Mouse (Mus musculus) activated CD4-positive, CD25-positive, alpha-beta regulatory T cell, adult 4 months (primary cell): ENCODE data around the gene Sprr2e. TPM values are rescaled to one million over a fixed set of nuclear protein-coding genes. Genes with fewer than 3 reads are reported as not detected.

Experiments
- ATAC-seq: one replicate; pipeline ENCODE4 v1.8.0; 2017
- polyA plus RNA-seq, 2 experiments: library from polyadenylated mRNA; unstranded; fragments of 100-300 nt; shearing (Covaris generic); gene quantifications; one replicate each; pipeline ENCODE4 v1.2.1; 2017

Sprr2e gene
- not detected for polyA plus RNA-seq

DNA sequence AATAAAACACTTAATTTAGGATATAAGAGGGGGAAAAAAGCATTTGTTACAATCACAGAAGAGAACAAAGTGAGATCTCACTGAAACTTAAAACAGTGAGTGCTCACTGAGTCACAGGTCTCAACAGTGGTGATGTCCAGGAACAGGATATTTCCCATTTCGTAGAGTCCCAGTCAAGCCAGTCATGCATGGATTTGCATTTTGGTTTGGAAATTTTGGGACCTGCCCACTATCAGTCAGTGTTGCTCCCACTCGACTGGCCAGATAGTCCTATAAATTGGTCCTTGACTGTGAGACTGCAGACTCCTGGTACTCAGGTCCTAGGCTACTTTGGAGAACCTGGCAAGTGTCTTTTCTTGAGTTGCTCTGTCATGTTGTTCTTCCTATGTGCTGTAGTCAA is at the start of gene Sprr2e:
TSS of gene Sprr2e (plus strand) at position 301 of the 400 bp plus-strand sequence.
- ATAC-seq = no peak

DNA sequence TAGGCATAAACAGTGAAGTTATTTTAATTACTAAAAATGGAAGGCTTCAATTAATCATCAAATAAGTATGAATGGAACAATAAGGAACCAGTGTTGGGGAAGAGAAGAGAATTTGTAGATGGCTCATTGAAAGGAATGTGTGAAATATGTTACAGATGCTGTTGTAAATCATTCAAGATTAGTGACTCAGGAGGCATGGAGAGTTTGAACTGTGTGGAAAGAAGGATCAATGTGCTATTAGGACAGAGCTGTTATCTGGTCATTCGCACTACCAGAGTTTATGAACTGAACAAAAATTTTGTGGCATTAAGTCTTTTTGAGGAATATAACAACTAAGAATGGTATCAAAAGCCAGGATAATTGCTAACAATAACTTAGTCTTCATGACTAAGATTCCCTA is 44.5 kb upstream of the Sprr2e start:
- ATAC-seq = no peak

DNA sequence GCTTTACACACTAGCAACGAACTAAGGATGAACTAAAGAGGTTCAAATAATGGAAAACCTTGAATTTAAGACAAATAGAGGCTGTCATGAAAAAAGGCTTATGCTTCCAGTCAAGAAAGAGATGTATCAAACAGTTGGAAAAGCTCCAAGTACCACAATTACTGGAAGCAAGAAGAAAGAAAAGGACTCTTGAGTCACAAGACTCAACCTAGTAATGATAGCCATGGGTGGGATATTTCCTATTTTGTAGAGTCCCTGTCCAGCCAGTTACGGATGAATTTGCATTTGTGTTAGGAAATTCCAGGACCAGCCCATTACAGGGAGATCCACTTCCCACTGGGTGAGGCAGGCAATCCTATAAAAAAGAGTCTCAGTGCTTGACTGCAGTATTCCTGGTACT is 35.6 kb upstream of the Sprr2e start, which contains the start of gene Sprr2b:
TSS of gene Sprr2b (plus strand) at position 301 of the 400 bp plus-strand sequence.
- no peak for ATAC-seq

DNA sequence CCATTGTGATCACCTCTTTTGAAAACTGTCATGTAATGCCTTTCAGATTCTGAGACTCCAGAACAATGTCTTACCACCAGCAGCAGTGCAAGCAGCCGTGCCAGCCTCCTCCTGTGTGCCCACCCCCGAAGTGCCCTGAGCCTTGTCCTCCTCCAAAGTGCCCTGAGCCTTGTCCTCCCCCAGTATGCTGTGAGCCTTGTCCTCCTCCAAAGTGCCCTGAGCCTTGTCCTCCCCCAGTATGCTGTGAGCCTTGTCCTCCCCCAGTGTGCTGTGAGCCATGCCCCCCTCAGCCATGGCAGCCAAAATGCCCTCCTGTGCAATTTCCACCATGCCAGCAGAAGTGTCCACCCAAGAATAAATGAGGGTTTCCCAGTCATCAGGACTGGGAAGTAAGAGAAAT is 34.6 kb upstream of the Sprr2e start:
- no peak for ATAC-seq

DNA sequence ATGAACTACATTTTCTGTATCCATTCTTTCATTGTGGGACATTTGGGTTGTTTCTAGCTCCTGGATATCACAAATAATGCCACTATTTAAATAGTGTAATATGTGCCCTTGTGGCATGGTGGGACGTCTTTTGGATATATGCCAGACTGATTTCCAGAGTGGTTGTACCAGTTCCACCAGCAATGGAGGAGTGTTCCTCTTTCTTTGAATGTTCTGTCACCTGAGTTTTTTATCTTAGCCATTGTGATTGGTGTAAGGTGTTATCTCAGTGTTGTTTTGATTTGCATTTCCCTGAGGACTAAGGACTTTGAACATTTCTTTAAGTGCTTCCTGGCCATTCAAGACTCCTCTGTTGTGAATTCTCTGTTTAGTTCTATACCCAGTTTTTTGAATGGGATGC is 15.7 kb upstream of the Sprr2e start:
- no peak for ATAC-seq

DNA sequence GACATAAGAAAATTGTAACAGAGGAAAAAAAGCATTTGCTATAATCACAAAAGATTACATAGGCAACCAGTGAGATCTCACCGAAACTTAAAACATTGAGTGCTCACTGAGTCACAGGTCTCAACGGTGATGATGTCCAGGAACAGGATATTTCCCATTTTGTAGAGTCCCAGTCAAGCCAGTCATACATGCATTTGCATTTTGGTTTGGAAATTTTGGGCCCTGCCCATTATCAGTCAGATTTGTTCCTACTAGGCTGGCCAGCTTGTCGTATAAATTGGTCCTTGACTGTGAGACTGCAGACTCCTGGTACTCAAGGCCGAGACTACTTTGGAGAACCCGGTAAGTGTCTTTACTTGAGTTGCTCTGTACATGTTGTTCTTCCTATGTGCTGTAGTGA is 13.1 kb upstream of the Sprr2e start, which contains the start of gene Sprr2d:
TSS of gene Sprr2d (plus strand) at position 301 of the 400 bp plus-strand sequence.
- no peak for ATAC-seq

DNA sequence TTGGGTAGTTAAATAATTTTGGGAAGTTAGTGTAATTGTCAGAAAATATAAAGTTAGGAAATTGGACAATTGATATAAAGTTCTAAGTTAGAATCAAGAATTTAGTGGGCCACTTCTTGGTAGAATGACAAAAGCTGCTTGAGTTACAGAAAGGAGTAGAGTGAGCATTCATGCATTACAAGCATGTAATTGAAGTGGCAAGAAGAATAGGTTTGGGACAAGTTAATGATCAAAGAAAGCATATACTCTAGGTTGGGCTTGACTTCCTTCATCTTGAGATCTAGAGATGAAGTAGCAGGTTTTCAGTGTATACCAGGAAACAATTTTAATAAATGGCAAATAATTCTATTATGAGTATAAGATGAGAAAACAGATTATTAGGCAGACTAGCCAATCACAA is 9.7 kb downstream of the Sprr2e start:
- ATAC-seq = no peak

DNA sequence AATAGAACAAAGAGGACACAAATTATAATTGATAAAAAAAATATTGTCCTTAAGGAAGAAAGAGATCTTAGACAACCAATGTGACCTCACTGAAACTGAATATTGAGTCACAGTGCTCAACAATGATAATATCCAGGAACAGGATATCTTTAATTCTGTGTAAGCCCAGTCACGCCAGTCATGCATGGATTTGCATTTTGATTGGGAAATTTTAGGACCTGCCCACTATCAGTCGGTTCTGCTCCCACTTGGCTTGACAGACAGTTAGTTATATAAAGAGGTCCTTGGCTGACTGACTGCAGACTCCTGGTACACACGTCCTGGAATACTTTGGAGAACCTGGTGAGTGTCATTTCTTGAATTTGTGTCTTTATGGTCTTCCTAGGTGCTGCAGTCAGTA is 12.9 kb downstream of the Sprr2e start, which contains the start of gene Sprr2f:
TSS of gene Sprr2f (plus strand) at position 301 of the 400 bp plus-strand sequence.
- ATAC-seq = no peak

DNA sequence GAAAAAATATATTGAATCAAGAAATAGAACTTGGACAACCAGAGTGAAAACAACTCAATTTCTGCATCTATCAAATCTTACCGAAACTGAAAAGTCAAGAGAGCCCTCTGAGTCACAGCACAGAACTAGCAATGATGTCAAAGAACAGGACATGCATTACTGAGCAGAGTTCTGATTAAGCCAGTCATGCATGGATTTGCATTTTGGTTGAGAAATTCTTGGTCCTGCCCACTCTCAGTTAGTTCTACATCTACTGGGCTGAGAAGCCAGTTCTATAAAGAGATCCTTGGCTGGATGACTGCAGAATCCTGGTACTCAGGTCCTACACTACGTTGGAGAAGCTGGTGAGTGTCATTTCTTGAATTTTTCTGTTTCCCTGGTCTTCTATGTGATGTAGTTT is 21.7 kb downstream of the Sprr2e start:
- ATAC-seq = no peak

DNA sequence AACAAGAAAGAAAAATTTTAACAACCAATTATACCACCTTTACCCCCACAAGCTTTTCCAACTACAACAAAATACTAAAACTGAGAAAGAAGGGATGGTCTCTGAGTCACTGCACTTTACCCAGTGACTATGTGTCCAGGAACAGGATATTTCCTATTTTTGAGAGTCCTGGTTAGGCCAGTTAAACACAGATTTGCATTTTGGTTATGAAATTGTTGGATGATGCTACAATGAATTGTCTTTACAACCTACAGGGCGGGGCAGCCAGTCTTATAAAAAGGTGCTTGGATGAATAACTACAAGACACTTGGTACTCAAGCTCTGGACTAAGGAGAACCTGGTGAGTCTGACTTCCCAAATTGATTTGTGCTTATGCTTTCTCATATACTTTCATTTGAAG is 33.4 kb downstream of the Sprr2e start, which contains the start of gene Sprr2h:
TSS of gene Sprr2h (plus strand) at position 301 of the 400 bp plus-strand sequence.
- no peak for ATAC-seq

DNA sequence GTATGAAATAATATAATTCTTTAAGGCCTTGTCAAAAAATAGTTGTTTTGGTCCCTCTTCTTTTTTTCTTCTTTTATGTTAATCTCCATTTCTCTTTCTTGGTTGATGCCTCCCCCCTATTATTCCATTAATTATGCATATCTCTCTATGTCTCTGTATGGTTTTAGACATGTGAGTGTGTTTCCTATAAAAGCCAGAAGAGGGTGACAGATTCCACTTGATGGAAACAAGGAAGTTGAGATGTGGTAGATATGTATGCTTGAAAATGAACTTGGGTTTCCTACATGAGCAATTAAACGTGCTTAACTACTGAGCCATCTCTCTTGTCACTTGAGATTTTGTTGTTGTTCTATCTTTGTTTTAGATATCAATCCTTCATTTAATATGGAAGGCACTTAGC is 42.4 kb downstream of the Sprr2e start:
- no peak for ATAC-seq

Other genes starting within 250 kb of the Sprr2e start
- gene Prr9, start 228.2 kb upstream of the Sprr2e start, polyA plus RNA-seq = under 1 TPM in 1 of 2 experiments, not detected in 1; 0.42 TPM
- not detected for gene Lelp1, start 209.4 kb upstream of the Sprr2e start, polyA plus RNA-seq
- not detected for gene Sprr2a1, start 136.3 kb upstream of the Sprr2e start, polyA plus RNA-seq
- gene Sprr2a2, start 136.2 kb upstream of the Sprr2e start, polyA plus RNA-seq = not detected
- not detected for gene Sprr2a3, start 66.7 kb upstream of the Sprr2e start, polyA plus RNA-seq
- gene Sprr2b, start 35.5 kb upstream of the Sprr2e start, polyA plus RNA-seq = not detected
- not detected for gene Sprr2d, start 13.0 kb upstream of the Sprr2e start, polyA plus RNA-seq
- not detected for gene Sprr2f, start 13.0 kb downstream of the Sprr2e start, polyA plus RNA-seq
- not detected for gene Sprr2h, start 33.5 kb downstream of the Sprr2e start, polyA plus RNA-seq
- not detected for gene Sprr2i, start 55.8 kb downstream of the Sprr2e start, polyA plus RNA-seq
- gene Sprr2j-ps, start 65.9 kb downstream of the Sprr2e start, polyA plus RNA-seq = not detected
- gene Gm9774, start 77.3 kb downstream of the Sprr2e start, polyA plus RNA-seq = 10 to 100 TPM in 1 of 2 experiments, 1 to 10 TPM in 1; 8.6 to 10.3 TPM
- not detected for gene Sprr2k, start 80.4 kb downstream of the Sprr2e start, polyA plus RNA-seq
- not detected for gene Sprr1b, start 86.6 kb downstream of the Sprr2e start, polyA plus RNA-seq
- not detected for gene Sprr3, start 106.6 kb downstream of the Sprr2e start, polyA plus RNA-seq
- not detected for gene Sprr1a, start 133.8 kb downstream of the Sprr2e start, polyA plus RNA-seq
- not detected for gene Sprr4, start 148.3 kb downstream of the Sprr2e start, polyA plus RNA-seq
- gene 2310046K23Rik, start 182.4 kb downstream of the Sprr2e start, polyA plus RNA-seq = not detected
- not detected for gene Ivl, start 221.6 kb downstream of the Sprr2e start, polyA plus RNA-seq
- gene Smcp, start 236.9 kb downstream of the Sprr2e start, polyA plus RNA-seq = not detected